Mouse (Mus musculus): ENCODE results near the gene Plagl1. TPM values are rescaled to one million over a fixed set of nuclear protein-coding genes. Genes with fewer than 3 reads are reported as not detected.

The Plagl1 gene
- total and polyA plus RNA-seq, 2 experiments from 2014 or later = 20.1 to 39.0 TPM

DNA sequence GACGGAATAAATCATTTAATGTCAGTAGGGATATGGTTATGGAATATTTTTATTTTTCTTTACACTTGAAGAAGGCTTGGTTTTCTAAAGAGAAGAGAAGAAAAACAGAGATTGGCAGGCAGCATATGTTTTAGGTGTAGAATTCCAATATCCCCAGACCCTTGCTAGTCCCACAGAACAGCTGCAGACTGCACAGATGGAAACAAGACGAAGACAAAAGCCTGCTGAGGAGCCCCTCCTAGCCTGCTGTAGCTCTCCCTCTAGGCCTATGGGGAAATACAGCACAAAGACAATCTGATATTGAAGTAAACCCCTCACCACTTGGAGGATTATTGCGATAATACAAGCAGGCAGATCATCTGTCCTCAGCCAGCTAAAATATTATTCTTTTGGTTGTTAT lies 90.1 kb downstream of the Plagl1 start:
- TF ChIP-seq CTCF (IDR thresholded peaks at IDR 0.05) = no peak
- Histone ChIP-seq H3K4me2 (ENCODE audit: low read depth, low read length, poor library complexity, severe bottlenecking) (no peak overlapping the region), H3K9ac (replicated peaks; ENCODE audit: low read length, poor library complexity, severe bottlenecking) (no peak overlapping the region), H3K9me3 (ENCODE audit: low read length) (no peaks in the 10 kb centered on the region), H3K27ac (ENCODE audit: low read depth, low read length) (no peak overlapping the region), H3K4me1 (ENCODE audit: insufficient read depth, low read length) (no peaks in the 10 kb centered on the region), H3K27me3 (ENCODE audit: insufficient read depth, low read length) (no peaks in the 10 kb centered on the region), H3K36me3 (ENCODE audit: insufficient read depth, low read length) (no peaks in the 10 kb centered on the region), H3K4me3 (ENCODE audit: low read depth, low read length) (no peak overlapping the region)
- 54% methylated on average over 3 of the region's 3 CpGs for WGBS
- DNase-seq (ENCODE audit: low spot score) (no peak), ATAC-seq (ENCODE audit: low FRiP score) (no peak)

DNA sequence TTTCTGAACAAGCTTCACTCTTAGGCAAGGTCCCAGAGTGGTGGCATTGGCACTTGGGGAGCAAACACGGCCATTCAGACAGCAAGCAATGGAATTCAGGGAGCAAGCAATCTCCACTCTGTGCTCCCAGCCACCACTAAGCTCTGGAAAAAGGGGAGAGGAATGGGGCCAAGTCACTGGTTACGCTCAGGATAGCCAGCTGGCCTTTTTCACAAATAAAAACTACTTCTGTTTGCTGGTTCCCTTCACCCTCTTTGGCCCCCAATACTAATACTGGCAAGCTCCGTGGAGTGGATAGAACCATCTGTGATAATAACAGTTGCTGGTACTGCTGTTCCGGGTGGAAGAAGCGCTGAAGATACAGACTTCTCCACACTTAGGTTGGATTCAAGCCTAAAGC lies 91.0 kb downstream of the Plagl1 start:
- ATAC-seq (ENCODE audit: low FRiP score) (no peak), DNase-seq (ENCODE audit: low spot score) (peak; percentile 15)
- no peak overlapping the region for H3K4me3 ChIP-seq (ENCODE audit: low read depth, low read length)
- 75% methylated on average over 5 of the region's 5 CpGs for WGBS
- H3K27ac ChIP-seq (ENCODE audit: low read depth, low read length) = no peak overlapping the region; the same call in 1 of the 2 replicates
- TF ChIP-seq CTCF (IDR thresholded peaks at IDR 0.05) = no peak
- no peaks in the 10 kb centered on the region for H3K4me1 ChIP-seq (ENCODE audit: insufficient read depth, low read length)
- H3K4me2 ChIP-seq (ENCODE audit: low read depth, low read length, poor library complexity, severe bottlenecking) = no peak overlapping the region
- H3K9ac ChIP-seq (replicated peaks; ENCODE audit: low read length, poor library complexity, severe bottlenecking) = no peak overlapping the region
- H3K27me3 ChIP-seq (ENCODE audit: insufficient read depth, low read length) = no peaks in the 10 kb centered on the region
- no peaks in the 10 kb centered on the region for H3K9me3 ChIP-seq (ENCODE audit: low read length)
- no peaks in the 10 kb centered on the region for H3K36me3 ChIP-seq (ENCODE audit: insufficient read depth, low read length)

DNA sequence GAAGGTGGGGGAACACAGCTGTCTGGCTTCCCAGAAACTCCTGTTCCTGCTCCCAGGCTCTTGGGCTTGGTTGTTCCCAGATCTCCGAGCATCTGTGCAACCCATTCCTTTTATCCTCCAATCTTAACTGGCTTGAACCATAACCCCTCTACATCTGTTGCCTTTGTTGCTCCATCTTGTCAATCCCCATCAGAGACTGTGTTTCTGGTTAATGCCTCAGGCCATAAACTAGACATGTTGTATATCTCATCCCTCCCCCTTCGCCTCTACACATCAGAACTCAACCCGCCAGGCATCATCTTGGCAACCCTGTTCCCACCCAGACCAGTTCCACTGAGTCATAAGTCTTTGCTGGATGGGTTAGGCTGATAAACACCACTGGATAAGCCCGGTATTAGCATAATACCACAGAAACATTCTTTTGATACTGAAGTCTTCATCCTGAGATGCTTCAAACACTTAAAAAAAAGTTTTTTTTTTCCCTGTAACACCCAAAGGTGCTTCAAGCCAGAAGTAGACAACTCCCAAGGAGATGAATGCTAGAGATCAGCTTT lies 92.6 kb downstream of the Plagl1 start:
- Histone ChIP-seq H3K4me2 (ENCODE audit: low read depth, low read length, poor library complexity, severe bottlenecking) (no peak overlapping the region), H3K27me3 (ENCODE audit: insufficient read depth, low read length) (no peaks in the 10 kb centered on the region), H3K4me3 (ENCODE audit: low read depth, low read length) (no peak overlapping the region), H3K9ac (replicated peaks; ENCODE audit: low read length, poor library complexity, severe bottlenecking) (no peak overlapping the region), H3K36me3 (ENCODE audit: insufficient read depth, low read length) (no peaks in the 10 kb centered on the region), H3K4me1 (ENCODE audit: insufficient read depth, low read length) (no peaks in the 10 kb centered on the region), H3K9me3 (ENCODE audit: low read length) (no peaks in the 10 kb centered on the region), H3K27ac (ENCODE audit: low read depth, low read length) (no peak overlapping the region)
- DNase-seq (ENCODE audit: low spot score) (no peak), ATAC-seq (ENCODE audit: low FRiP score) (no peak)
- WGBS = 82% methylated on average over 4 of the region's 4 CpGs
- no peak for TF ChIP-seq CTCF (IDR thresholded peaks at IDR 0.05)

DNA sequence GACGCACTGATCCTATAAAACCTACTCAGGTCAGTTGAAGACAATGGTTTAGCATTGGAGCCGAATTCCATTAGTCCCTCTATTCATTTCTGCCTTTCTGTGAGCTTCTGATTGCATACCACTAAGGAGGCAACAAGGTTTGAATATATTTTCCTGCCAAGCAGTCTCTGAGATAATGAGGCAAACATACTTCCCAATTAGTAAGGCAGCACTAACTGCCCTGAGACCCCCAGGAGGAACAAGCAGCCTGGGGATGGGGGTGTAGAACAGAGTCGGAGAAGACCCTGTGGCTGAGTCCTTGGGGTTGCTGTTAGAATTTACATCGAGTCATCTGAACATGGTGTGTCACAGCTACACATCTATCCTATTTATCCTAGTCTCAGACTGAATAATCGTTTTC lies 95.1 kb downstream of the Plagl1 start:
- no peak for ATAC-seq (ENCODE audit: low FRiP score)
- no peaks in the 10 kb centered on the region for H3K9me3 ChIP-seq (ENCODE audit: low read length)
- DNase-seq (ENCODE audit: low spot score) = no peak
- H3K27me3 ChIP-seq (ENCODE audit: insufficient read depth, low read length) = no peaks in the 10 kb centered on the region
- TF ChIP-seq CTCF (IDR thresholded peaks at IDR 0.05) = no peak
- no peak overlapping the region for H3K4me3 ChIP-seq (ENCODE audit: low read depth, low read length)
- H3K27ac ChIP-seq (ENCODE audit: low read depth, low read length) = no peak overlapping the region
- no peaks in the 10 kb centered on the region for H3K4me1 ChIP-seq (ENCODE audit: insufficient read depth, low read length)
- H3K36me3 ChIP-seq (ENCODE audit: insufficient read depth, low read length) = no peaks in the 10 kb centered on the region
- no peak overlapping the region for H3K9ac ChIP-seq (replicated peaks; ENCODE audit: low read length, poor library complexity, severe bottlenecking)
- 78% methylated on average over 5 of the region's 5 CpGs for WGBS
- H3K4me2 ChIP-seq (ENCODE audit: low read depth, low read length, poor library complexity, severe bottlenecking) = no peak overlapping the region

DNA sequence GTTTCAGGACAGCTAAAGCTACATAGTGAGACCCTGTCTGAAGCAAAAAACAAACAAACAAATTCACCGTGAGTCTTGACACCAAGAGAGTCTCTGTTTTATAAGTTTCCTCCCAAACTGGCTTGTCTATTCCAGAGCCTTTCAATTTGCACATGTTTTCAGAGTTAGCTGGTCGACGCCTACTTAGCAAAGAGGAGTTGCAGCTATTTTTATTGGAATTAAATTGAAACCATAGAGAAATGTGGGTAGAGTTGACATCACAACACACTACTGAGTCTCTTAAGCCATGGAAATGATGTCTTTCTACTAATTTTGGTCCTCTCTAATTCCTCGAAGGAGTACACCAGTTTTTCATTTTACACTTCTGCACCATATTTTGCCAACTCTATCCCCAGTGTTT lies 100.6 kb downstream of the Plagl1 start:
- TF ChIP-seq CTCF (IDR thresholded peaks at IDR 0.05) = no peak
- ATAC-seq (ENCODE audit: low FRiP score) (no peak), DNase-seq (ENCODE audit: low spot score) (no peak)
- Histone ChIP-seq H3K4me3 (ENCODE audit: low read depth, low read length) (no peak overlapping the region), H3K9ac (replicated peaks; ENCODE audit: low read length, poor library complexity, severe bottlenecking) (no peak overlapping the region), H3K36me3 (ENCODE audit: insufficient read depth, low read length) (no peaks in the 10 kb centered on the region), H3K27ac (ENCODE audit: low read depth, low read length) (no peak overlapping the region), H3K9me3 (ENCODE audit: low read length) (no peaks in the 10 kb centered on the region), H3K4me1 (ENCODE audit: insufficient read depth, low read length) (no peaks in the 10 kb centered on the region), H3K27me3 (ENCODE audit: insufficient read depth, low read length) (no peaks in the 10 kb centered on the region), H3K4me2 (ENCODE audit: low read depth, low read length, poor library complexity, severe bottlenecking) (no peak overlapping the region)
- WGBS = 95% methylated on average over 4 of the region's 4 CpGs

DNA sequence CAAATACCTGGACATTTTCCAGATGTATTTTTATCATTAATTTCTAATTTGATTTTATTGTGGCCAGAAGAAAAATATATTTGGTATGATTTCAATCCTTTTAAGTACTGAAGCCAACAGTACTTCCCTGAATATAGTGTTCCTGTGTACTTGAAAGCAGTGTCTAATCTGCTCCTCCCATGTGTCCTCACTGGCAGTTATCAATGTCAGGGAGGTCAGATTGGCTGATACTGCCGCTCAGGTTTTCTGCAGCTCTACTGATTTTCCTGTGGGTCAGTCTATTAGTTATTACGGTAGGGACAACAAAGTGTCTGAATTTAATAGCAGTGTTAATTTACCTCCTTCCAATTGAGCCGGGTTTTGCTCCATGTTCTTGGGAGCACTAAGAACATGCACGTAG lies 101.7 kb downstream of the Plagl1 start:
- no peaks in the 10 kb centered on the region for H3K27me3 ChIP-seq (ENCODE audit: insufficient read depth, low read length)
- H3K27ac ChIP-seq (ENCODE audit: low read depth, low read length) = no peak overlapping the region
- DNase-seq (ENCODE audit: low spot score) = no peak
- 86% methylated on average over 4 of the region's 4 CpGs for WGBS
- no peak overlapping the region for H3K4me2 ChIP-seq (ENCODE audit: low read depth, low read length, poor library complexity, severe bottlenecking)
- no peak overlapping the region for H3K9ac ChIP-seq (replicated peaks; ENCODE audit: low read length, poor library complexity, severe bottlenecking)
- H3K4me1 ChIP-seq (ENCODE audit: insufficient read depth, low read length) = no peaks in the 10 kb centered on the region
- no peaks in the 10 kb centered on the region for H3K36me3 ChIP-seq (ENCODE audit: insufficient read depth, low read length)
- no peaks in the 10 kb centered on the region for H3K9me3 ChIP-seq (ENCODE audit: low read length)
- TF ChIP-seq CTCF (IDR thresholded peaks at IDR 0.05) = no peak
- no peak for ATAC-seq (ENCODE audit: low FRiP score)
- H3K4me3 ChIP-seq (ENCODE audit: low read depth, low read length) = no peak overlapping the region
